Mouse (Mus musculus) embryonic facial prominence, embryonic 10.5 days (tissue): Measurements from ENCODE around the gene Slc36a4. TPM values are rescaled to one million over a fixed set of nuclear protein-coding genes. Genes with fewer than 3 reads are reported as not detected.
A peak's percentile ranks its signal among the peaks of the same experiment; 100 is the strongest.

Experiments
- DNase-seq: peaks from one replicate; pipeline ENCODE4 v3.0.0-alpha.2; 2017; ENCODE audit warnings: low spot score
- H3K27ac ChIP-seq: fragments of 300-500 bp; sonication (generic); replicated peaks from 2 replicates; pipeline ENCODE4 v1.5.1; 2016; ENCODE audit warnings: mild to moderate bottlenecking
- H3K27me3 ChIP-seq: fragments of 300-500 bp; sonication (generic); replicated peaks from 2 replicates; pipeline ENCODE4 v1.6.1; 2016; ENCODE audit warnings: low read depth, mild to moderate bottlenecking; ENCODE audit not compliant: poor library complexity, severe bottlenecking
- H3K36me3 ChIP-seq: fragments of 300-500 bp; sonication (generic); replicated peaks from 2 replicates; pipeline ENCODE4 v1.6.1; 2016; ENCODE audit warnings: mild to moderate bottlenecking, moderate library complexity
- H3K4me1 ChIP-seq: fragments of 300-500 bp; sonication (generic); 2 replicates; pipeline ENCODE4 v1.6.1; 2016
- H3K4me3 ChIP-seq: fragments of 300-500 bp; sonication (generic); 2 replicates; pipeline ENCODE4 v1.5.1; 2016; ENCODE audit warnings: mild to moderate bottlenecking, moderate library complexity
- H3K9me3 ChIP-seq: fragments of 300-500 bp; sonication (generic); 2 replicates; pipeline ENCODE4 v1.6.1; 2016; ENCODE audit warnings: mild to moderate bottlenecking
- WGBS: fragments of 180-500 bp; shearing (Covaris S2); methylation state at CpG from one replicate; pipeline ENCODE4 v1.1.7; 2016; 5-methylcytosine and 5-hydroxymethylcytosine counted together
- polyA plus RNA-seq: library from polyadenylated mRNA; unstranded; fragments of >200 nt; fragmentation: Nextera tagmentation; extraction: Ambion mirVana; gene quantifications from 2 replicates; pipeline ENCODE4 v1.2.1, GENCODE M21; 2016

Slc36a4 gene
- polyA plus RNA-seq, 1 experiment from 2014 or later, result 11.5 TPM

GRCm38 (mm10) chr9:15731758-15732748 is 22.5 kb downstream of the Slc36a4 start:
- Histone ChIP-seq H3K27ac (no peak overlapping the region), H3K36me3 (peaks cover 84% of the 10 kb centered on the region), H3K4me3 (no peak overlapping the region), H3K9me3 (no peaks in the 10 kb centered on the region), H3K4me1 (peaks cover 10% of the 10 kb centered on the region; the same call in 1 of the 2 replicates), H3K27me3 (no peaks in the 10 kb centered on the region)
- no peak for DNase-seq
- 66% methylated on average over 13 of the region's 13 CpGs for WGBS

GRCm38 (mm10) chr9:15734056-15734866 is 24.7 kb downstream of the Slc36a4 start:
- no peak for DNase-seq
- peaks cover 10% of the 10 kb centered on the region; the same call in 1 of the 2 replicates for H3K4me1 ChIP-seq
- no peaks in the 10 kb centered on the region for H3K9me3 ChIP-seq
- H3K4me3 ChIP-seq, result no peak overlapping the region
- H3K27ac ChIP-seq, result no peak overlapping the region
- no peaks in the 10 kb centered on the region for H3K27me3 ChIP-seq
- peaks cover 84% of the 10 kb centered on the region for H3K36me3 ChIP-seq
- 91% methylated on average over 11 of the region's 11 CpGs for WGBS

DNA sequence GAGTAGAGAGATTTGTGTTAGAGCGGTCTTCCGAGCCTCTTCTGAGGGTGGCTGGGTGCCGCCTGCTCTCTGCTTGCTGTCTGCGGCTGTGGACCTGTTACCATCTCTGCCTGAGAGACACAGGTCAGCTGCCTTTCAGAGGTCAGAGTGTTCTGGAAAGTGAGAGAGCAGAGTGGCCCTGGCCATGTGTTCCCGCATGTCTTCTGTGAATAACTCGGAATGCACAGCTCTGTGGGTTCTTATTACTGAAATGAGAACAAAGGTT is 25.3 kb downstream of the Slc36a4 start:
- no peak for DNase-seq
- H3K27me3 ChIP-seq, result no peaks in the 10 kb centered on the region
- H3K27ac ChIP-seq, result no peak overlapping the region
- peaks cover 10% of the 10 kb centered on the region; the same call in 1 of the 2 replicates for H3K4me1 ChIP-seq
- no peak overlapping the region for H3K4me3 ChIP-seq
- WGBS, result 91% methylated on average over 6 of the region's 6 CpGs
- no peaks in the 10 kb centered on the region for H3K9me3 ChIP-seq
- peaks cover 84% of the 10 kb centered on the region for H3K36me3 ChIP-seq

- no peak for DNase-seq
- WGBS, result 84% methylated on average over 2 of the region's 2 CpGs
- no peaks in the 10 kb centered on the region for H3K27me3 ChIP-seq
- H3K27ac ChIP-seq, result no peak overlapping the region
- H3K4me3 ChIP-seq, result no peak overlapping the region
- peaks cover 67% of the 10 kb centered on the region for H3K36me3 ChIP-seq
- H3K9me3 ChIP-seq, result no peaks in the 10 kb centered on the region
- peaks cover 6% of the 10 kb centered on the region; the same call in 1 of the 2 replicates for H3K4me1 ChIP-seq
Measured at GRCm38 (mm10) chr9:15737522-15737921, 28.0 kb downstream of the Slc36a4 start.

GRCm38 (mm10) chr9:15741428-15741827 is 31.9 kb downstream of the Slc36a4 start:
- Histone ChIP-seq H3K36me3 (peaks cover 38% of the 10 kb centered on the region), H3K27me3 (no peaks in the 10 kb centered on the region; the same call in 1 of the 2 replicates), H3K27ac (no peak overlapping the region), H3K9me3 (no peaks in the 10 kb centered on the region), H3K4me1 (peaks cover 9% of the 10 kb centered on the region; the same call in 1 of the 2 replicates), H3K4me3 (no peak overlapping the region)
- WGBS, result 93% methylated on average over 4 of the region's 4 CpGs
- no peak for DNase-seq

GRCm38 (mm10) chr9:15741931-15742330 is 32.4 kb downstream of the Slc36a4 start:
- no peak overlapping the region for H3K4me3 ChIP-seq
- no peak for DNase-seq
- peaks cover 33% of the 10 kb centered on the region for H3K36me3 ChIP-seq
- peaks cover 13% of the 10 kb centered on the region; the same call in 1 of the 2 replicates for H3K4me1 ChIP-seq
- H3K27ac ChIP-seq, result no peak overlapping the region
- no peaks in the 10 kb centered on the region for H3K9me3 ChIP-seq
- no peaks in the 10 kb centered on the region; the same call in 1 of the 2 replicates for H3K27me3 ChIP-seq
- 83% methylated on average over 6 of the region's 6 CpGs for WGBS

- Histone ChIP-seq H3K9me3 (no peaks in the 10 kb centered on the region), H3K27ac (no peak overlapping the region), H3K36me3 (no peaks in the 10 kb centered on the region), H3K4me1 (peaks cover 11% of the 10 kb centered on the region; the same call in 1 of the 2 replicates), H3K4me3 (no peak overlapping the region), H3K27me3 (no peaks in the 10 kb centered on the region; the same call in 1 of the 2 replicates)
- DNase-seq, result no peak
- WGBS, result 60% methylated on average over 2 of the region's 2 CpGs
Measured at GRCm38 (mm10) chr9:15745985-15746607, 36.6 kb downstream of the Slc36a4 start.

DNA sequence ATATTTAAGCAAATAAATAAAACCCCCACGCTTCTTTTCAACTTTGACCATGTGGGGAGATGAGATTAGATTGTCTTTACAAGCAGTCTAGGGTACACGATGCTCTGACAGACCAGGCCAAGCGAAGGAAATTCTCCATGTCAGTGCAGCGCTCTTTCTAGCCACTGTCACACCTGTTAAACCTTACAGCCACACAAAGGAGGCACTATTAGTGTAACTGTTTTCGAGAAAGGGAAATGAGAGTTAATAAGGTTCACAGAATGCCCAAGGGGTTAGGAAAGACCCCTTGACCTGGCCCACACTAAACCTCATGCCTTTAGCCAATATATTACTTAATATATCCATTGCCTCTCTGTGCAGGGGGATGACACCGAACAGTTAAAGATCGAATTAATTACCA is 37.1 kb downstream of the Slc36a4 start:
- Histone ChIP-seq H3K4me1 (peaks cover 11% of the 10 kb centered on the region; the same call in 1 of the 2 replicates), H3K27me3 (no peaks in the 10 kb centered on the region; the same call in 1 of the 2 replicates), H3K36me3 (no peaks in the 10 kb centered on the region), H3K27ac (no peak overlapping the region), H3K9me3 (no peaks in the 10 kb centered on the region), H3K4me3 (no peak overlapping the region)
- DNase-seq, result peak; percentile 18
- 25% methylated on average over 7 of the region's 7 CpGs for WGBS

DNA sequence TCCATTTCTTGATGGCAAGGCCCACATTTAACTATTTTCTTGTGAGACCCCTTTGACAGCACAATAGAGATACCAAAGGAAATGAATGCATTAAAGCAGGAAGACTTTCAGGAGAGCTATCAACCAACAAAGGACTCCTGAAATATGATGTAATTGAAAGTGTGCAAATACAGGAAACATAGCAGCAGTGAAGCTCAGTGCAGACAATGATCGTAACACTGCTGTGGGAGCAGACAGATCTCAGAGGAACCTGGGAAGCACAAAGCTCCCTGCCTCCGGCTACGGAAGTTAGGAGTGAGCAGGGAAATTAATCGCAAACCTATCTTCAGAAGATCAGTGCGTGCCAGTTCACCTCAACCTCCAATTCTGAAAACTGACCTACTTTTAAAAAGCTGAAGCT is 38.8 kb downstream of the Slc36a4 start:
- WGBS, result 63% methylated on average over 5 of the region's 5 CpGs

GRCm38 (mm10) chr9:15759318-15759717 is 49.8 kb downstream of the Slc36a4 start:
- no peaks in the 10 kb centered on the region for H3K36me3 ChIP-seq
- H3K27ac ChIP-seq, result no peak overlapping the region
- H3K27me3 ChIP-seq, result no peaks in the 10 kb centered on the region
- no peaks in the 10 kb centered on the region for H3K9me3 ChIP-seq
- no peak overlapping the region for H3K4me3 ChIP-seq
- no peaks in the 10 kb centered on the region for H3K4me1 ChIP-seq
- DNase-seq, result no peak

More for the DNA sequence above, 38.8 kb downstream of the Slc36a4 start:
- H3K27me3 ChIP-seq, result no peaks in the 10 kb centered on the region; the same call in 1 of the 2 replicates
- no peaks in the 10 kb centered on the region for H3K9me3 ChIP-seq
- H3K4me1 ChIP-seq, result peaks cover 11% of the 10 kb centered on the region; the same call in 1 of the 2 replicates
- no peak overlapping the region for H3K4me3 ChIP-seq
- no peaks in the 10 kb centered on the region for H3K36me3 ChIP-seq
- DNase-seq, result no peak
- no peak overlapping the region for H3K27ac ChIP-seq

DNA sequence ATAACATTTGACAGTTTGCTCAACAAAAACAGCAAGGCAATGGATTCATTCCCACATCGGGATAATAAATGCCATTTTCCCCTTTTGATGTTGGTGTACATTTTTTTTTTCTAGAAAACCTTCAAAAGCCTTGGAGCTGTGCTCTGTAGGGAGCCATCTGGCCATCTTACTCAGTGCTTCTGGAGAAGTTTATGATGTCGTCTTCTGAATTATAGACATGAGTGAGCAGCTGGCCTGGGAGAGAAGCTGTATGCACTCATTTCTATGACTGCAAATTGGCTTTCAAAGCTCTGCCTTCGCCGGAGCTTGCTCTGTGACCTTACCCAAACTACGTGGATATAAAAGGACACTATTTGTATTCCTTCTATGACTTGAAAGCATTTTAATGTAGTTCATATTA is 56.8 kb downstream of the Slc36a4 start:
- Histone ChIP-seq H3K9me3 (no peaks in the 10 kb centered on the region; the same call in 1 of the 2 replicates), H3K4me3 (no peak overlapping the region), H3K27me3 (no peaks in the 10 kb centered on the region), H3K4me1 (peaks cover 5% of the 10 kb centered on the region; the same call in 1 of the 2 replicates), H3K36me3 (no peaks in the 10 kb centered on the region), H3K27ac (no peak overlapping the region)
- no peak for DNase-seq
- 78% methylated on average over 5 of the region's 5 CpGs for WGBS

GRCm38 (mm10) chr9:15766821-15767220 is 57.3 kb downstream of the Slc36a4 start:
- Histone ChIP-seq H3K36me3 (no peaks in the 10 kb centered on the region), H3K4me3 (no peak overlapping the region), H3K4me1 (peaks cover 5% of the 10 kb centered on the region; the same call in 1 of the 2 replicates), H3K27me3 (0 out of 2 replicates have a peak, but pooled peaks cover under 1% of the 10 kb centered on the region), H3K27ac (no peak overlapping the region), H3K9me3 (no peaks in the 10 kb centered on the region; the same call in 1 of the 2 replicates)
- 58% methylated on average over 5 of the region's 5 CpGs for WGBS
- no peak for DNase-seq
